Comparison of ENCODE assay signal across 8 mouse cellular contexts in genomic region chr3:142530087-142530953, GRCm38 (mm10). TPM values are rescaled to one million over a fixed set of nuclear protein-coding genes. Genes with fewer than 3 reads are reported as not detected.
DNase-seq lines count a peak whose midpoint lies in the region; ATAC-seq and TF ChIP-seq lines count a peak whose summit lies in the region.

TSS of gene Gbp7 (plus strand) at chr3:142530342.

- H3K4me1 ChIP-seq in ES-Bruce4 (ENCODE audit: control insufficient read depth, insufficient read depth, low read length) = no peaks in the 10 kb centered on the region
- no peaks in the 10 kb centered on the region for H3K4me1 ChIP-seq in forebrain, postnatal 0 days (ENCODE audit: insufficient read depth)
- 0 out of 2 replicates have a peak, but pooled peaks cover 3% of the 10 kb centered on the region for H3K4me1 ChIP-seq in lung, embryonic 15.5 days
- H3K4me1 ChIP-seq in olfactory bulb, adult 2 months (ENCODE audit: control insufficient read depth, insufficient read depth, low read length) = no peaks in the 10 kb centered on the region

- H3K27me3 ChIP-seq in ES-Bruce4 (ENCODE audit: control insufficient read depth, insufficient read depth, low read length, poor library complexity, severe bottlenecking) = no peaks in the 10 kb centered on the region
- H3K27me3 ChIP-seq in forebrain, postnatal 0 days (ENCODE audit: insufficient read depth, low read length) = no peaks in the 10 kb centered on the region; the same call in 1 of the 2 replicates
- no peaks in the 10 kb centered on the region for H3K27me3 ChIP-seq in lung, embryonic 15.5 days

- peak; percentile 36 for DNase-seq in brain, embryonic 18.5 days (ENCODE audit: low read depth, low spot score)
- DNase-seq in forebrain, postnatal 0 days = peak; percentile 60
- peak; percentile 17 to 27 for DNase-seq in layer of hippocampus, adult 8-10 months (ENCODE audit: low spot score in 2 of 2)
- DNase-seq in thymus, postnatal 10 days (ENCODE audit: low spot score in 2 of 2) = peak; percentile 23 to 30

- peak within 1 kb of the TSS; percentile 98 for H3K4me2 ChIP-seq in forebrain, postnatal 0 days (ENCODE audit: low read depth)
- peak within 1 kb of the TSS; percentile 90 for H3K4me2 ChIP-seq in lung, embryonic 15.5 days

- no peak for TF ChIP-seq CTCF in ES-Bruce4 (IDR thresholded peaks at IDR 0.05; ENCODE audit: low read depth, low read length)
- TF ChIP-seq CTCF in forebrain, postnatal 0 days (IDR thresholded peaks at IDR 0.05; ENCODE audit: low read depth) = no peak
- no peak for TF ChIP-seq CTCF in olfactory bulb, adult 2 months (IDR thresholded peaks at IDR 0.05; ENCODE audit: insufficient read depth, low read depth, low read length)

- H3K9ac ChIP-seq in ES-Bruce4 (ENCODE audit: low read depth, poor library complexity, severe bottlenecking) = peak within 1 kb of the TSS; percentile 20
- peak within 1 kb of the TSS; percentile 48 for H3K9ac ChIP-seq in forebrain, postnatal 0 days
- H3K9ac ChIP-seq in lung, embryonic 15.5 days = peak within 1 kb of the TSS; percentile 40

- H3K9me3 ChIP-seq in ES-Bruce4 (replicated peaks; ENCODE audit: control insufficient read depth, insufficient read depth, low read length, poor library complexity, severe bottlenecking) = peaks cover 3% of the 10 kb centered on the region; the same call in 1 of the 2 replicates
- no peaks in the 10 kb centered on the region for H3K9me3 ChIP-seq in forebrain, postnatal 0 days (ENCODE audit: low read length)
- no peaks in the 10 kb centered on the region for H3K9me3 ChIP-seq in lung, embryonic 15.5 days

- no peak for TF ChIP-seq POLR2A in ES-Bruce4 (IDR thresholded peaks at IDR 0.05; ENCODE audit: insufficient read depth, low read length)
- TF ChIP-seq POLR2A in olfactory bulb, adult 2 months (IDR thresholded peaks at IDR 0.05; ENCODE audit: insufficient read depth, low read depth, low read length) = no peak

- WGBS in forebrain, postnatal 0 days = under 1% methylated on average over 30 of the region's 30 CpGs
- WGBS in lung, embryonic 15.5 days = 1% methylated on average over 30 of the region's 30 CpGs
- WGBS in olfactory bulb, adult 2 months = under 1% methylated on average over 30 of the region's 30 CpGs

- H3K36me3 ChIP-seq in ES-Bruce4 (ENCODE audit: control insufficient read depth, insufficient read depth, low read length, poor library complexity, severe bottlenecking) = no peaks in the 10 kb centered on the region
- no peaks in the 10 kb centered on the region for H3K36me3 ChIP-seq in forebrain, postnatal 0 days (ENCODE audit: insufficient read depth)
- H3K36me3 ChIP-seq in lung, embryonic 15.5 days = no peaks in the 10 kb centered on the region

- H3K27ac ChIP-seq in ES-Bruce4 (ENCODE audit: insufficient read depth, low read length) = no peak within 1 kb of the TSS
- 0 out of 2 replicates have a peak within 1 kb of the TSS, but pooled peaks have one; percentile 9 for H3K27ac ChIP-seq in forebrain, postnatal 0 days (ENCODE audit: low read depth, low read length)
- H3K27ac ChIP-seq in lung, embryonic 15.5 days = no peak within 1 kb of the TSS
- H3K27ac ChIP-seq in olfactory bulb, adult 2 months (ENCODE audit: insufficient read depth, low read depth, low read length) = no peak within 1 kb of the TSS

- TF ChIP-seq EP300 in ES-Bruce4 (IDR thresholded peaks at IDR 0.05; ENCODE audit: insufficient read depth, low read depth, low read length) = no peak

- peak within 1 kb of the TSS; percentile 65 for H3K4me3 ChIP-seq in ES-Bruce4 (ENCODE audit: low read depth, low read length)
- peak within 1 kb of the TSS; percentile 52 for H3K4me3 ChIP-seq in forebrain, postnatal 0 days (ENCODE audit: low read depth, low read length)
- H3K4me3 ChIP-seq in lung, embryonic 15.5 days = peak within 1 kb of the TSS; percentile 53
- H3K4me3 ChIP-seq in olfactory bulb, adult 2 months (ENCODE audit: insufficient read depth, low read depth, low read length) = peak within 1 kb of the TSS; percentile 46

- ATAC-seq in forebrain, postnatal 0 days = peak; percentile 78
- peak; percentile 93 to 95 for ATAC-seq in hematopoietic stem cell, adult 5-6 weeks (replicated peaks in 1 of 2; ENCODE audit: insufficient read depth in 1 of 2, low FRiP score in 2 of 2, low TSS enrichment in 1 of 2, low read depth in 1 of 2, poor library complexity in 2 of 2, severe bottlenecking in 2 of 2)
- peak; percentile 76 for ATAC-seq in lung, embryonic 15.5 days (ENCODE audit: borderline replicate concordance, extremely low read depth, low FRiP score, low TSS enrichment)

RNA-seq across cellular contexts. Expression of gene Gbp7, which starts in this region (rescaled TPM):
- 8.7 and 10.6 TPM in 2 replicates for polyA plus RNA-seq in ES-Bruce4 (2011; ENCODE audit: insufficient read depth, insufficient read length, low read depth, missing spikeins)
- total RNA-seq in forebrain, postnatal 0 days (2014; rRNA removed) = 1.9 and 3.0 TPM in 2 replicates
- 1.4 and 2.5 TPM in 2 replicates for polyA plus RNA-seq in forebrain, postnatal 0 days (2015; fragmentation: Nextera tagmentation; extraction: Ambion mirVana)
- total RNA-seq in hematopoietic stem cell, adult 5-6 weeks (2017) = 61.7 and 63.0 TPM in 2 replicates
- 1 to 10 TPM; 1.9 to 5.2 (median 3.1) TPM for total RNA-seq in layer of hippocampus, adult 8-10 months (2022)
- polyA plus RNA-seq in lung, embryonic 15.5 days (2015; fragmentation: Nextera tagmentation; extraction: Ambion mirVana) = 5.1 and 6.8 TPM in 2 replicates
- polyA plus RNA-seq in olfactory bulb, adult 2 months (2012; ENCODE audit: insufficient read depth, insufficient read length, low replicate concordance, missing spikeins) = not detected in 2 replicates

Comparison
In these comparisons a context has a peak if more than half of its experiments do, and no peak if none do; other contexts are left out.
1. RNA of gene Gbp7 (total RNA-seq): 61.7 to 63.0 TPM in hematopoietic stem cell, adult 5-6 weeks; 1.9 to 5.2 TPM in layer of hippocampus, adult 8-10 months and 1.9 to 3.0 TPM in forebrain, postnatal 0 days; every median in the first group is over 10 times any median in the second.
2. Peak in every context shown above with its lines, with median percentiles within 50 percentile points of each other: H3K4me3 ChIP-seq, H3K9ac ChIP-seq, DNase-seq and ATAC-seq.